9 mouse cellular contexts compared by ENCODE assay signal in the genomic region with DNA sequence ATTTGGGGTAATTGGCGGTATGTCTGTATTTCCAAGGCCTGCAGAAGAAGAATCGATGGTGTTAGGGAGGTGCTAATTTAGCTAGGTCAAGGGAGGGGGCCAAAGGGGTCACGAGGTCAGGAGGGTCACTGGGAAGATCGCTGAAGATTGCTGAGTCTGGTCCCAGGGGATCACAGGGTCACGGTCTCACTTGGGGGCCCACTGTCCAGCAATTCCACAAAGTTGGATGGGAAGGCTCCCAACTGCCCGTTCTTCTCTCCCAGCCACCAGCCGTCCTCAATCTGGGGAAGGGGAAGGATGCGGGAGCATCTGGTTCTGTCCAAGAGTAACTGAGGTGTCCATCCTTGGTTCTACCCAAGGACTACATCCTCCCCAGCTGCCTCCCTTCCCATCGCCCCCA. TPM values are rescaled to one million over a fixed set of nuclear protein-coding genes. Genes with fewer than 3 reads are reported as not detected.
DNase-seq lines count a peak whose midpoint lies in the region; ATAC-seq and TF ChIP-seq lines count a peak whose summit lies in the region.
"Had no signal": no experiment of that assay in that cellular context is flagged by ENCODE, and none has a peak within 500 bp of the region (broad histone marks: within the 10 kb centered on the region; RNA-seq: fewer than 3 reads in every experiment).

No protein-coding gene starts in this region.

- no peak; the same call in 1 of the 2 replicates for ATAC-seq in heart, embryonic 11.5 days (replicated peaks; ENCODE audit: insufficient number of reproducible peaks, low FRiP score, low TSS enrichment)
- no peak for ATAC-seq in forebrain, postnatal 0 days
- no peak for ATAC-seq in liver, embryonic 13.5 days (ENCODE audit: low read depth)
- no peak for ATAC-seq in megakaryocyte-erythroid progenitor cell, adult 5-6 weeks (replicated peaks; ENCODE audit: low FRiP score, low TSS enrichment, poor library complexity, severe bottlenecking)

- 61% methylated on average over 9 of the region's 9 CpGs for WGBS in heart, embryonic 11.5 days (ENCODE audit: insufficient replicate concordance)
- 70% methylated on average over 9 of the region's 9 CpGs for WGBS in forebrain, postnatal 0 days
- WGBS in liver, embryonic 13.5 days (ENCODE audit: insufficient replicate concordance): 63% methylated on average over 9 of the region's 9 CpGs

- peak overlapping the region; percentile 99 for H3K4me2 ChIP-seq in heart, embryonic 11.5 days
- H3K4me2 ChIP-seq in forebrain, postnatal 0 days (ENCODE audit: low read depth): peak overlapping the region; percentile 99
- peak overlapping the region; percentile 97 for H3K4me2 ChIP-seq in liver, embryonic 13.5 days

- no peak for TF ChIP-seq CTCF in E14TG2a.4 (conservative IDR thresholded peaks at IDR 0.05; ENCODE audit: low read length)
- TF ChIP-seq CTCF in forebrain, postnatal 0 days (IDR thresholded peaks at IDR 0.05; ENCODE audit: low read depth): no peak

- peaks cover 6% of the 10 kb centered on the region for H3K36me3 ChIP-seq in heart, embryonic 11.5 days (ENCODE audit: control insufficient read depth, insufficient read depth, low read length)
- H3K36me3 ChIP-seq in E14TG2a.4 (ENCODE audit: insufficient read depth, low read length): peaks cover 25% of the 10 kb centered on the region
- H3K36me3 ChIP-seq in forebrain, postnatal 0 days (ENCODE audit: insufficient read depth): peaks cover 16% of the 10 kb centered on the region
- peaks cover 21% of the 10 kb centered on the region for H3K36me3 ChIP-seq in liver, embryonic 13.5 days

- H3K4me3 ChIP-seq in heart, embryonic 11.5 days (ENCODE audit: low read depth, low read length): peak overlapping the region; percentile 53
- peak overlapping the region; percentile 87 for H3K4me3 ChIP-seq in E14TG2a.4 (replicated peaks; ENCODE audit: low read length)
- peak overlapping the region; percentile 57 for H3K4me3 ChIP-seq in forebrain, postnatal 0 days (ENCODE audit: low read depth, low read length)
- H3K4me3 ChIP-seq in liver, embryonic 13.5 days (replicated peaks): peak overlapping the region; percentile 67; the same call in 1 of the 2 replicates

- H3K27me3 ChIP-seq in heart, embryonic 11.5 days (ENCODE audit: control insufficient read depth, insufficient read depth, low read length): no peaks in the 10 kb centered on the region
- peaks cover 5% of the 10 kb centered on the region; the same call in 1 of the 2 replicates for H3K27me3 ChIP-seq in E14TG2a.4 (ENCODE audit: insufficient read depth, low read length)
- H3K27me3 ChIP-seq in forebrain, postnatal 0 days (ENCODE audit: insufficient read depth, low read length): no peaks in the 10 kb centered on the region
- H3K27me3 ChIP-seq in liver, embryonic 13.5 days: no peaks in the 10 kb centered on the region
- H3K27me3 ChIP-seq: CH12.LX had no signal

- H3K9ac ChIP-seq in heart, embryonic 11.5 days (ENCODE audit: low read depth, low read length): peak overlapping the region; percentile 80
- H3K9ac ChIP-seq in forebrain, postnatal 0 days: no peak overlapping the region
- H3K9ac ChIP-seq in liver, embryonic 13.5 days: 0 out of 2 replicates have a peak overlapping the region, but pooled peaks have one; percentile 81

- no peaks in the 10 kb centered on the region for H3K9me3 ChIP-seq in heart, embryonic 11.5 days (replicated peaks; ENCODE audit: control insufficient read depth, low read length)
- no peaks in the 10 kb centered on the region for H3K9me3 ChIP-seq in E14TG2a.4 (ENCODE audit: low read length)
- H3K9me3 ChIP-seq in forebrain, postnatal 0 days (ENCODE audit: low read length): no peaks in the 10 kb centered on the region
- no peaks in the 10 kb centered on the region for H3K9me3 ChIP-seq in liver, embryonic 13.5 days (replicated peaks)

- DNase-seq in heart, postnatal 4 days: no peak
- no peak for DNase-seq in forebrain, postnatal 0 days
- no peak for DNase-seq in liver, embryonic 13.5 days
- no peak for DNase-seq in ovary, adult 18-20 months (ENCODE audit: low spot score)
- DNase-seq in left cerebral cortex, postnatal 36 days (ENCODE audit: low spot score in 2 of 2): no peak

- peaks cover 15% of the 10 kb centered on the region for H3K4me1 ChIP-seq in heart, embryonic 11.5 days (ENCODE audit: control insufficient read depth, insufficient read depth, low read length)
- peaks cover 42% of the 10 kb centered on the region for H3K4me1 ChIP-seq in E14TG2a.4 (replicated peaks; ENCODE audit: low read depth, low read length)
- peaks cover 8% of the 10 kb centered on the region; the same call in 1 of the 2 replicates for H3K4me1 ChIP-seq in forebrain, postnatal 0 days (ENCODE audit: insufficient read depth)
- peaks cover 37% of the 10 kb centered on the region for H3K4me1 ChIP-seq in liver, embryonic 13.5 days (replicated peaks)

- intact Hi-C loops in left cerebral cortex, postnatal 36 days (cut with DNase I): no loop called here

- no peak overlapping the region for H3K27ac ChIP-seq in heart, embryonic 11.5 days (ENCODE audit: low read depth, low read length)
- H3K27ac ChIP-seq in forebrain, postnatal 0 days (ENCODE audit: low read depth, low read length): no peak overlapping the region
- no peak overlapping the region for H3K27ac ChIP-seq in liver, embryonic 13.5 days

RNA-seq across cellular contexts. Expression of a gene that starts 1.3 kb away (rescaled TPM):
- polyA plus RNA-seq in heart, embryonic 11.5 days (2014; fragmentation: Nextera tagmentation; extraction: Ambion mirVana): 2.7 and 3.1 TPM in 2 replicates
- 1 to 10 TPM; 1.6 to 1.8 TPM for total RNA-seq in heart, postnatal 4 days (2021)
- 1.0 and 2.1 TPM in 2 replicates for total RNA-seq in forebrain, postnatal 0 days (2014; rRNA removed)
- 1.4 and 1.7 TPM in 2 replicates for polyA plus RNA-seq in forebrain, postnatal 0 days (2015; fragmentation: Nextera tagmentation; extraction: Ambion mirVana)
- 0.82 and 1.3 TPM in 2 replicates for polyA plus RNA-seq in liver, embryonic 13.5 days (2015; fragmentation: Nextera tagmentation; extraction: Ambion mirVana)
- total RNA-seq in megakaryocyte-erythroid progenitor cell, adult 5-6 weeks (2014; fragmentation: Nextera tagmentation): 0.72 TPM in 1 of 2 replicates, not detected in the other
- total RNA-seq in megakaryocyte-erythroid progenitor cell, adult 5-6 weeks (2017): 1.1 TPM in 1 of 2 replicates, not detected in the other
- total RNA-seq in left cerebral cortex, postnatal 36 days (2021): under 1 TPM; 0.76 to 0.77 TPM

RNA-seq across cellular contexts. Expression of a gene that starts 14.4 kb away (rescaled TPM):
- 31.9 and 33.5 TPM in 2 replicates for polyA plus RNA-seq in heart, embryonic 11.5 days (2014; fragmentation: Nextera tagmentation; extraction: Ambion mirVana)
- total RNA-seq in heart, postnatal 4 days (2021): 10 to 100 TPM; 27.3 to 29.3 TPM
- 12.9 and 14.4 TPM in 2 replicates for total RNA-seq in forebrain, postnatal 0 days (2014; rRNA removed)
- polyA plus RNA-seq in forebrain, postnatal 0 days (2015; fragmentation: Nextera tagmentation; extraction: Ambion mirVana): 10.6 and 12.6 TPM in 2 replicates
- 11.8 and 13.3 TPM in 2 replicates for polyA plus RNA-seq in liver, embryonic 13.5 days (2015; fragmentation: Nextera tagmentation; extraction: Ambion mirVana)
- total RNA-seq in megakaryocyte-erythroid progenitor cell, adult 5-6 weeks (2014; fragmentation: Nextera tagmentation): not detected in 2 replicates
- total RNA-seq in megakaryocyte-erythroid progenitor cell, adult 5-6 weeks (2017): 0.91 TPM in 1 of 2 replicates, not detected in the other
- total RNA-seq in left cerebral cortex, postnatal 36 days (2021): 1 to 10 TPM; 3.0 to 3.8 TPM

RNA-seq across cellular contexts. Expression of a gene that starts 40.6 kb away (rescaled TPM):
- polyA plus RNA-seq in heart, embryonic 11.5 days (2014; fragmentation: Nextera tagmentation; extraction: Ambion mirVana): 131 and 155 TPM in 2 replicates
- total RNA-seq in heart, postnatal 4 days (2021): 100 to 1,000 TPM; 226 TPM
- total RNA-seq in forebrain, postnatal 0 days (2014; rRNA removed): 113 and 165 TPM in 2 replicates
- polyA plus RNA-seq in forebrain, postnatal 0 days (2015; fragmentation: Nextera tagmentation; extraction: Ambion mirVana): 92.4 and 111 TPM in 2 replicates
- polyA plus RNA-seq in liver, embryonic 13.5 days (2015; fragmentation: Nextera tagmentation; extraction: Ambion mirVana): 98.1 and 121 TPM in 2 replicates
- 266 and 395 TPM in 2 replicates for total RNA-seq in megakaryocyte-erythroid progenitor cell, adult 5-6 weeks (2014; fragmentation: Nextera tagmentation)
- total RNA-seq in megakaryocyte-erythroid progenitor cell, adult 5-6 weeks (2017): 471 and 531 TPM in 2 replicates
- total RNA-seq in left cerebral cortex, postnatal 36 days (2021): 100 to 1,000 TPM; 134 to 159 TPM

RNA-seq across cellular contexts. Expression of a gene that starts 58.2 kb away (rescaled TPM):
- polyA plus RNA-seq in heart, embryonic 11.5 days (2014; fragmentation: Nextera tagmentation; extraction: Ambion mirVana): 18.5 and 23.2 TPM in 2 replicates
- 10 to 100 TPM; 32.5 to 33.2 TPM for total RNA-seq in heart, postnatal 4 days (2021)
- 11.7 and 19.6 TPM in 2 replicates for total RNA-seq in forebrain, postnatal 0 days (2014; rRNA removed)
- polyA plus RNA-seq in forebrain, postnatal 0 days (2015; fragmentation: Nextera tagmentation; extraction: Ambion mirVana): 13.3 and 14.9 TPM in 2 replicates
- 13.9 and 15.9 TPM in 2 replicates for polyA plus RNA-seq in liver, embryonic 13.5 days (2015; fragmentation: Nextera tagmentation; extraction: Ambion mirVana)
- 12.2 and 14.6 TPM in 2 replicates for total RNA-seq in megakaryocyte-erythroid progenitor cell, adult 5-6 weeks (2014; fragmentation: Nextera tagmentation)
- total RNA-seq in megakaryocyte-erythroid progenitor cell, adult 5-6 weeks (2017): 10.0 and 11.7 TPM in 2 replicates
- 10 to 100 TPM; 27.4 to 30.4 TPM for total RNA-seq in left cerebral cortex, postnatal 36 days (2021)
